Mouse (Mus musculus) kidney, postnatal 4 days (tissue): ENCODE measurements at regions not wholly inside any gene's neighbourhood (a gene's known extent, or its start where the extent isn't known, plus 50 kb on each side); places are given as distances from the start of the nearest gene placed in this dataset.
A peak's percentile ranks its signal among the peaks of the same experiment; 100 is the strongest.

Experiments
- DNase-seq, 2 experiments: peaks; one replicate each; pipeline ENCODE4 v3.0.0; 2021; ENCODE audit warnings: mixed read lengths in 2 of 2

DNA sequence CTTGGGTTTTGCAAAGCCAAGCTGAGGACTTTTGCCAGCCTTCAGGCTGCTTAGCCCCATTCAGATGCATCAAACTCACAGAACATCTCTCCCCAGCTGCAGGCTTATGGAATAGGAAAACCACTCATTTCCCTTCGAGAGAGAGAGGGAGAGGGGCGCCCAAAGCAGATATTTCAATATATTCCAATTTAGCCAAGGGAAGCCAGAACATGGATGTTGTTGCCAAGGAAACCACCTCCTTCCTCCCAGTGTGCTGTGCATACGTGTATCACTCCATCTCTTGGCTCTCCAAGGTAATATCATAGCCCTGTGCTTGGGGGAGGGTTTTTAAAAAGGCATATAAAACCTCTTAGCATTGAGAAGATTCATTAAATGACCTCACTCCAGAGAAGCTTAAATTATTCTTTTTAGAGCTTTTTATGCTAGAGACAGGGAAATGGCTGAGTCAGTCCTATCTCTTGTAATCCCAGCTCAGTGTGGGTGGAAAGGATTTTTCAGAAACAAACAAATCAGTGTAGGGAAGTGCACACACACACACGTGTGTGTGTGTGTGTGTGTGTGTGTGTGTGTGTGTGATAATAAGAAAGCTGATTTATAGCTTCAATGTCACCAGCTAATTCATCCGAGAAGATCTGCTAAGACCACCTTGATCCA is 245.1 kb downstream of the Rps24 start:
- no peak for DNase-seq

DNA sequence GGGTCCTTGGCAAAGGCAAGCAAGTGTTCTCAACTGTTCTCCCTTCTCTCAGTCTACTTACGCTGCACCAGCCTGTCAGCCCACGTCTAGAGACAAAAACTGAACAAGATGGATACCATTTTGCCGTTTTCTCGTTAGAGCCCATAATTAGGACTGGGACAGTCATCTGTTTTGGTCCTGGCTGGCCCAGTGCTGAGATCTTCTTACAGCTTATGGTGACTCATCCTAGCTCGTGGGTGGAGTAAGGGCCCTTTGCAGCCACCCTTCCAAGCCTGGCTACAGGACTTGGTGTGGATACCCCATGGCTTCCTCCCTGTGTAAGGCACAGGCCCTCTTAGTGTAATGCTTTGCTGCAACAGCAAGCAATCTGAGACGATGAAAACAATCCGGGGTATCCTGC is 246.4 kb downstream of the Rps24 start:
- DNase-seq: no peak

DNA sequence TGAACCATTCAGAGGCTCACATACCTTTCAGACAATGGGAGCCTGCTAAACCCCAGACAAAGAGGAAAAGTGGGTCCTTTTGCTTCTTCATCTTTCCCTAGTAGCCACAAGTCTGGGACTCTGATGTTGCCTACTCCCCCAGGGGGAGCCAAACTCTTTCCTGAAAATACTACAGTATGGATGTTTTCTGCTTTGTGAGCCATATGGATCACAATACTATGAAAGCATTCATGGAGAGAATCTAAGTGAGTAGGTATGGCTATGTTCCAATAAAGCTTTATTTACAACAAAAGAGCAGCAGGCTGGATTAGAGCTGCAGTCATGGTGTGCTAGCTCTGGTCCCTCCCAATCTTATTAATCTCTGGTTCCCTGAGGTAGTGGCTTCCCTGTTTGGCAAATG is 251.9 kb downstream of the Rps24 start:
- DNase-seq: peak; percentile 26 to 37

DNA sequence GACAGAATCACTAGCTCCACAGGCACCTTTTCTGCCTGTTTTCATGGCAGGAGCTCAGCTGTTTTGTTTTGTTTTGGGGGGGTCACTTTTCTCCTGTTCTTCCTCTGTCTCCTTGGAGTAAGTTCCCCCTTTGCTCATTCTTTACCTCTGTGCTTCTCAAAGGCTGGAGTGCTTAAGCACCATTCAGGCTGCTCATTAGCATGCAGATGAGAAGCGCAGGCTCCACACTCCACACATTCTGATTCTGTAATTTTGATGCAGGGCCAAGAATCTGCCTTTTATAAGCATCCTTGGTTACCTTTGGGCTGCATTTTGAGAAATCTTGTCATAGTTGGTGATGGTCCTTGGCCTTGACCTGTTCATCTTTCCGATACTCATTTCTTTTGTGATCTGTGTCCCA is 257.5 kb downstream of the Rps24 start:
- no peak for DNase-seq

DNA sequence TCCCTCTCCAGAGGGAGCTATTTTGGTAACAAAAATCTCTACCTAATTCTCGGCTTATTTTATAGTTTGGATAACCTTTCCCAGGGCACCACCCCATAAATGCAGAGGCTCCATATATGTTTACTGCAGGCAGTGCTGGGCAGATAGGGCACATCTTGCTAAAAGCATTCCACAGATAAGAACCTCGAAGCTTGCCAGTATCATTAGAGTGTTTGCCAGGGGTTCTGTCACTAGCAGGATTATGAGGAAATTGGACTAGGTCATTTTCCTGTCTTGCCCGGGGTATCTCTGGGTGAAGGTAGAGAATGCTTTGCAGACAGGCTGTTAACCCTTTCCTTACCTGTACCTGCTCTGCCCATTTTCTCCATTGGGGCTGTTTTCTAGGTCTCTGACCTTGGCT is 258.8 kb downstream of the Rps24 start:
- no peak for DNase-seq

DNA sequence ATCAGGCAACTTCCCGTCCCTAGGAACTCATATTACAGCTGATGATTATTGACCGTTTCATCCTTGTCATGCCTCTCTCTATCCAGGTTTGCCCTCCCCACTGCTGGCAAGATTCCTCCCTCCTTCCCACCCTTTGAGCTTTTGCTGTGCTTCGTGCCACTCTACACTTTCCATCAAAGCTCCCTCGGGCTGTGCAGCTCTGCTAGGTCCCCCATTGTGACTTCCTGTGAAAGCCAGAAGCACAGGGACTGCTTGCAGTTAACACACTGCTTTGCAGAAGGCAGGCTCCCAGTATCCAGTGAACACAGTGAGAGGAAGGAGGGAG is 260.5 kb downstream of the Rps24 start:
- peak in 1 of 2 experiments; percentile 36 for DNase-seq

DNA sequence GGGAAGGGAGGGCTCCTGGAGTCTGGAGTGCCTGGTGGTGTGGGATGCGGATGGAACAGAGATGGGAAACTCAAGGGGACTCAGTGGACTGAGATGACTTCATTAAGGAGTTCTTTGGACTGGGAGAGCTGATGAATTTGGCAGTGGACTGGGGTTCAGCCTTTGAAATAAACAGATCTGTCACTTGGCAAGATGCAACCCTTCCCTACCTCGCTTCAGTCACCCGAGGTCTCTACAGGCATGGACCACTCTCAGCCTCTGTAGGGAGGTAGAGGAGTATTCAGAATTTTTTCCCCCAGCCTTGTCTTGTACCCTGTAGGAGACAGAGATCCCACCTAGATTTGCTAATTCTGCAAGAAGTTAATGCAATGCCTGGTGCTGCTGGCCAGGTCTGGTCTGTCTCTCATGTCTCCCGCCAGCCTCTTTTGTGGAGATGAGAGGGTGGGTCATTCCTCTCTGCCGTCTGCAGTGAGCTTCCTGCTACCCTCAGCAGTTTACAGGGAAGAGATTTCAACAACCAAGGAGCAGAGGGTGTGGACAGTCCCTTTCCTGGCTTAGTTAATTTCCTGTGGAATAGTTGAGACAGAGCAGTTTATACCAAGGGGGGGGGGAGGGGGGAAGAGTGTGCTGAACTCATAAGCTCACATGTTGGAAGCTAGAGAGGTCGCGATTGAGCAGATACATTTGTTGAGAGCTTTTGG is 261.0 kb downstream of the Rps24 start:
- peak; percentile 20 to 51 for DNase-seq

DNA sequence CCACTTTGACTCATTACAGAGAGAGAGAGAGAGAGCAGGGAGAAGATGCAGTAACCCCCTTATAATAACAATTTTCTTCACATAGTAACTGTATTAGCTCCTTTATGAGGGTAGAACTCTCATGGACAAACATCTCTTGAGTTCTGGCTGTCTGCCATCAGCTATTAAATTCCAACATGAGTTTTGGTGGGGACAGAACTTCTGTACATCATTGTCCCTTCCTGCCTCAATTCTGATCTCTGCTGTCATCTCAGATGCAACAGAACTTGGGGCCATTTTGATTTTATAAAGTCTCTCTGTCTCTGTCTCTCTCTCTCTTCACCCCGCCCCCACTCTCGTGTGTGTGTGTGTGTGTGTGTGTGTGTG is 261.6 kb downstream of the Rps24 start:
- DNase-seq: no peak

DNA sequence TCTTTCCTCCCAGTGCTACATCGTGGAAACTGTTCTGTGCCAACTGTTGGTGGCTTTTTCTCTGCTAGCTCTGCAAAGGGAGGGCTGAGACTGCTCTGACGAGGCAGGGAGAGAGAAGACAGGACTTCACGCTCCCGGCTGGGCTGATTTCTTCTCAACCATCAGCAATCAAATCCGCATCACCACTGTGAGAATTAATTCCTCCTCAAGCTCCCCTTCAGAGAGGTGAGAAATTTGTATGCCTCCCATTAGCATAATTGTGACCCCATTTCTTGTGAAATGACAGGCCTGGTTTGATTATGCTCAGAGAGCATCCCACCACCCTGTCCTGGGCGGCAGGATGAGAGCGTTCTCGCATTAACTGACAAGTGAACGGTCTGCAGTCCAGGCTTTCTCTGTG is 262.4 kb downstream of the Rps24 start:
- no peak for DNase-seq

DNA sequence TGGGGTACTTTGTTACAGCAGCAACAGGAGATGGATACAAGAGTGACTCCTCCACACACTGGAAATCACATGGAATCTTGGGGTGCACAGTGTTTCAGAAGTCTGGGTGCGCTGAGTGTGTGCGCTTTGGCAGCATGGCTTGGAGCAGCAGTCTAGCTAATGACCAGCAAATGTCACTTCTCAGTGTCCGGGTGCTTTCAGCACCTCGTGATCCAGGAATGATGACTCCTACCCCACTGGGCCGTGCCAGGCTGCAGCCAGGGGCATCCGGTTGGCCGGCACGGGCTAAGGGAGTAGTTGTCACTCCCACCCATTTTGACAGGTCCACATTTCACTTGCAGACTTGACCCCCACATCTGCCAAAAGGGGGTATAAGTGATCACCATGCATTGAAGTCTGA is 264.3 kb downstream of the Rps24 start:
- DNase-seq: peak; percentile 14 to 22

DNA sequence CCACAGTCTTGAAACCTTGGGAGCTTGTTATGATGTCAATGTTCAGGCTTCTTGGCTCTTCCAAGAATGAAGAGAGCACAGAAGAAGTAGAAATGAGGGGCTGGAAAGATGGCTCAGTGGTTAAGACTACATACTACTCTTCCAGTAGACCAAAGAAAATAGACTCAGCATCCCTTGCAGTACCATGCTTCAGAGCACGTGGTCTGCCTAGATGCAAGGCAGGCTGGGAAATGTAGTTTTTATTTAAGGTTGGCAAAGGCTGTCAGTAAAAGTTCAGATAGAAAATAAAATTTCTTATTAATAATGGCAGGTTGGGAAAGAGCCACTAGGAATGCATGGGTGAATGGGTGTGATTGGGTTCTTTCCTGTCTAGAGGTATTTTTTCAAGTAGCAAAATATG is 267.8 kb downstream of the Rps24 start:
- no peak for DNase-seq

DNA sequence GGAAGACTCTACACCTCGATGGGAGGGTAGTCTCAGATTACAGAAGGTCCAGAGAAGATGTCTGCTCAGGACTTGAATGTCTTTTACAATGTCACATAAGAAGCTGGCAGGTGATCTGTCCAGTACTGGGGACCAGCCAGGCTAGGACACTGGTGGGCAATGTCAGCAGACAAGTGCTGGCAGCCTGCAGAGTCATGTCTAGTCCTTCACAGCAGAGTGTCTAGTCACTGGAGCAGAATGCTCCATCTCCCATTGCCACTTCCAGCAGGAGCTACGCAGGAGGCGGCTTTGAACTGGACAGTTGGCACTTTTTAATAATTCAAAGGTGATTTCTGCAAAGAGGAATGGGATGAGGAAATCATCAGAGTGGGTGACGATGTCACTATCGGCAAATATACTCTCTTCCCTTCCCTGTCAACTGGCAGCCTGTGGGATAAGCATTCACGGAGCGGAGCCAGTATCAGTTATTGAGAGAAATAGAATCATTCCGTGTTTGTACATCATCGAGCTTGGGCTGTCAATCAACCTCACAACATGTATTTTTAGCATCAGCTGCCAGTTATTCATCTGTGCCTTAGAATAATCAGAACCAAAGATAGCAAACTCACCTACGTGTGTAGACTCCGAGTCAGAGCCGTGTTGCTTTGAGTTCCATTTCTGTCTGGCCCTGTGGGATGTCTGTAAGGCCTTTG is 268.6 kb downstream of the Rps24 start:
- no peak for DNase-seq

DNA sequence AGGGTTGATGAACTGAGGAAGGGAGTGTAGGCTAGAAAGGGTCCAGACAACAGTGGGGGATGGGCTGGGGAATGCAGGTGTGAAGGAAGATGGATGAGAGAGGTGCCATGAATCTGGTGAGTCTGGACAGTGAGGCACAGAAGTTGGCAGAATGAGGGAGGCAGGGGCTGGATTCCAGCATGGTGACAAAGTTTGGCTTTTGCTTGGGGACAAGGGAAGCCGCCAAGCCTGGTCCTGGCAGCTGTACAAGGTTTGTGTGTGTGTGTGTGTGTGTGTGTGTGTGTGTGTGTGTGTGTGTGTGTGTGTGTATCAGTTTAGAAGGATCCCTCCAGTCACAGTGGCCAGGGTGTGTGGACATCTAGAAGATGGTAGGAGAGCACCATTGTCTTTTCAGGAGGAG is 270.4 kb downstream of the Rps24 start:
- peak in 1 of 2 experiments; percentile 13 for DNase-seq

DNA sequence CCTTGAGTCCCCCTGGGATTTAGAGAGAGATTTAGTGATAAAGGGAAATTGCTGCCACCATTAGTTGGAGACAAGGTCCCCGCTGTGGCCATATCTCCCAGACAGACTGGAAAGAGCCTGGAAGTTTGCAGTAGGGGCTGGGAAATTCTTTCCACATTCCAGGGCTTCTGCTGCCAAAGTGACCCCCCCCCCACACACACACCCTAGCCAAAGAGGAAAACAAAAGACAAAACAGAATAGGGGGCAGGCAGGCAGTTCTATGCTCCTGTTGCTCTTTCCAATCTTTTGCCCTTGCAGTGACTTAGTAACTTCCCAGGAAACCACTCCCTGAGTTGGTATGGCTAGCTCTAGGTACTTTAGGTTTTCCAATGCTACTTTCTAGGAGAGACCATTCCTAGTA is 270.9 kb downstream of the Rps24 start:
- DNase-seq: no peak

DNA sequence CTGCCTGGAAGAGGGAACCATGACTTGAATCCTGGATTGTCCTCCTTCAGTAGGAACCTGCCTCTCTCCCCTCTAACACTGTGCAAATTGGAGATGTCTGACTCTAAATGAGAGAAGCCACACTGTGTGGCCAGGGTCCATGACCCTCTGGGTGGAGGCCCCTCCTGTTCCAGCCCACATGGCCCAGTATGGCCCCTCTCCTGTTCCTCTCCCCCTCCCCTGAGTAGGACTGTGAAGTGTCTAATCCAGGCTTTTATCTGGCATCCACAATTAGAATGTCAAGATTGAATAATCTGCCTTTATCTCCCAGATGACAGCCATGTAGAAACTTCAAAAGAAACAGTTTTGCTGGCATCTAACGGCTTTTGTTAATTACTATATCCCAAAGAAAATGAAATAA is 274.0 kb downstream of the Rps24 start:
- no peak for DNase-seq

DNA sequence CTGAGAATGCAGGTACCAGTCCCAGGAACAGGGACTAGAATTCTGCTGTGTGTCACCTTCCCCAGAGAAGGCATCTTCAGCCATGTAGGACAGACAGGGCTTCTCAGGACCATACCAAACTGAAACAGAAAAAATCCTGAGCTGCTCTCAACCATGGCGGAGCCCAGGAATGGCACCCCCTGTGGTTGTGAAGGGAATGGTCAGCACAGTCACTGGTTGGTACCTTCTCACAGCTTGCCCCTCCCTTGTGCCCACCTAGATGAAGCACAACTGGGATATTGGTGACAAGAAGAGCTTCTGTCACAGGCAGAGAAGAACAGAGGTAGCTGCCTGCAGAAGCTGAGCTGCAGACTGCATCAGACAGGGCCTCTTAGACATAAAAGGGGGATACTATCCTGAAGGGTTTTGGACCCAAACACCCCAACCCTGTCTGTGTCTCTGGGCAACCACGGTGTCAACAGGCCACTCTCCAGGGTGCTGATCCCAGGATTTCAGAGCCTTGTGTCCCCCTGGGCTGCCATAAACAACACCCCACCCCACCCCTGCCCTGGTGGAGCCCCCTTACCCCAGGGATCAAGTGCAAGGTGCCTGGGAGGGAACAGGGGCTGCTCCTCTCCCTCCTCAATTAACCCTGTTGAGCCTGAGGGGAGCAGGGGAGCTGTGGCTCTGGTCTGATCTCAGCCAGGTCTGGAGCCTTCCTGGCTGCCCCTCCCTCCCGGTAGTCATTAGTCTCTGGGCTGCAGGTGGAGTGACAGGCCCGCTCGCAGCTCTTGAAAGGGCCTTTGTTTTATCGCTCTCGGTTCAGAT is 275.7 kb downstream of the Rps24 start:
- DNase-seq: peak; percentile 55 to 58

DNA sequence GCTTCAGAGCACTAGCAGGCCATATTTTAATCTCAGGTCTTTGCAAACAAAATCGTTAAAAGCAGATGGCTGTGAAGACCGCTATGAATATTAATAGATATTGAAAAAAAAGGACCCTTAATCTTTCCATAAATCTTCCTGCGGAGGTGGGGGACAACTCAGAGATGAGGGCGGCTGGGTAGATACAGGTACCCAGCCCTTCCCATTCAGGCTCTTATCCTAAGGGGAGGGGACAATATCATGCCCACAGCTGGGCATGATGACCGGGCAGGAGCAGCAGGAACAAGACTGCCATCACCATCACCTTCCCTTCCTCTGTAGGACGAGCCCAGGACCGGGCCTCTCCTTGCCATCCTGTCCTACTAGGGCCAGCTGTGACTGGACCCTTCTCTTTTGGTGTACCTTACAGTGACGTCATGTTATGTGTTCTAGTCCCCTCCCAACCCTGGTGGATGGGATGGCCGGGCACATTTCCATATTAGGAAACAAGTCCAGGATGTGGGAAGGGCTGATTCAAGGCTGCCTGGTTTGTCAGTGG is 276.4 kb downstream of the Rps24 start:
- DNase-seq: no peak

DNA sequence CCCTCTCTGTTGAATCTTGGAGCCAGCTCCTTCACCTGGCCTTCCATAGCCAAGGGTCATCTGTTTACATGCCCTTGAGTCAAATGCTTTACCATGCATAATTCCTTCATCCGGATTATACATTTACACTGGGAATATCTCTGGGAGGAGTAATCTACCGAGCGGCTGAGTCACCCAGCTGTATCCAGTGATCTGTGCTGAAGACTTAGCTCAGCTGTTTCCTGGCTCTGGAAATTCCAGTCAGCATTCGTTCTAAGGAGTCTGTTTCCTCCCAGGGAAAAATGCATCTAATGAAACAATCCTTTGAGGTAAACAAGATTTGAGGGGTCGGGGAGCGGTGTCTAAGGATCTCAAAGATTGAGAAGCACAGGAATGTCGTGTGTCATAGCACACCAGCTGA is 276.9 kb downstream of the Rps24 start:
- DNase-seq: no peak

DNA sequence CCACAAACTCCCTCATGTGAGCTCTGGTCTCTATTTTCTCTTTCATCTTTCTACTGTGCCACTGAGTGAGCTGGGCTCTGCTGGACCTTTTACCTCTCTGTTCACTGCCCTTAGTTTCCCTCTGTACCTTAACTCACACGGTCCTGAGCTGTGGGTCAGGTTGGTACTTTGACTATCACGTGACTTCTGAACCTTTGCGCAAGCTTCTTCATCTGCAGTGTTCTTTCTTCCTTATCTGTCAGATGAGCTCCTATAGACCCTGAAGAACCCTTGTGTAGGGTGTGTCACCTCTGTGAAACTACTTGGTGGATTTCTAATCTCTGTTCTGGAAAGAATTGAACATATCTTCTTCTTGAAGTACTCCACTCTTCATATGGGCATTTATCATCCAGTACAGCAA is 279.3 kb downstream of the Rps24 start:
- no peak for DNase-seq

DNA sequence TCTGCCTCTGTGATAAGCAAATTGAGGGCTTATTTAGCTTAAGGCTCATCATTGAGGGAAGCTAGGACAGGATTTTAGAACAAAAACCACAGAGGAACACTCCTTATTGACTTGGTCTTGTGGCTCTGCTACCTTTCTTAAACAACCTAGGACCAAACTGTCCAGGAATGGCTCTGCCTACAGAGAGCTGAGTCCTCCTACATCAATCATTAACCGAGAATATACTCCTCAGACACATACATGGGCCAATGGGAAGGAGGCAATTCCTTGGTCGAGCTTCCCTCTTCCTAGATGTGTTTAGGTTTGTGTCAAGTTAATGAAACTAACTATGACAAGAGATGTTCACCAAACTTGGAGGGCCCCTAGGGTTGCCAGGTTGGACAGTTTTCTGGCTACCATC is 279.8 kb downstream of the Rps24 start:
- no peak for DNase-seq

DNA sequence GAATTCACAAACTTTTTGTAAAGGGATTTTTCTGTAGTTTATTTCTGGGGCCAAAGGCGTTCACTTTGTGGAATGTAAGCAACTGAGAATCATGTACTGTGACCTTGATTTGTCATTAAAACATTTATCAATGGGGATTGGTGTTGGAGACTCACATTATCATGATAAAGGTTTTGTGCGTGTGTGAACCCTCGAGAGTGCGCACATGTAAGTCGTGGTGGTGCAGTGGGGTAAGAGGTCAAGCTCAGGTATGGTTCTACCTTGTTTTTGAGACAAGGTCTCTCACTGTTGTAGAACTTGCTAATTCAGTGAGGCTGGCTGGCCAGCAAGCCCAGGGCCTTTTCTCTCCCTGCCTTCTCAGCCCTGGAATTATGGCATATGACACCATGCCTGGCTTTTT is 280.4 kb downstream of the Rps24 start:
- no peak for DNase-seq

DNA sequence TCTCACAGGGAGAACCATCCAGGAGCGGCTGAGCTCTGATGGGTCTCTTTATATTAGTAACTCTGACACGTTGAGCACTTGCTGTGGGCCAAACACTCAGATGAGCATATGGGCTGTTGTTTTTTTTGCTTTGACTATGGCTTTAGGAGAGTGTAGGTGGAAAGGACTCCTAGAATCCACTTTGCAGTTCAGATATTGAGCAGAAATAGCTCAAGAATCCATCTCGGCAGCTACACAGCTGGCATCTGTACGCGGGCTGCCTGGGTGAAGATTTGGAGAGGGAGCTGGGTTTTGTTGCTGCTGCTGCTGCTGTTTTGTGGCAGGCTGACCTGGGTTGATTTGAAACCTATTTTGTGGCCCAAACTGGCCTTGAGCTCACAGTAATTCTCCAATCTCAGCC is 281.0 kb downstream of the Rps24 start:
- DNase-seq: no peak

DNA sequence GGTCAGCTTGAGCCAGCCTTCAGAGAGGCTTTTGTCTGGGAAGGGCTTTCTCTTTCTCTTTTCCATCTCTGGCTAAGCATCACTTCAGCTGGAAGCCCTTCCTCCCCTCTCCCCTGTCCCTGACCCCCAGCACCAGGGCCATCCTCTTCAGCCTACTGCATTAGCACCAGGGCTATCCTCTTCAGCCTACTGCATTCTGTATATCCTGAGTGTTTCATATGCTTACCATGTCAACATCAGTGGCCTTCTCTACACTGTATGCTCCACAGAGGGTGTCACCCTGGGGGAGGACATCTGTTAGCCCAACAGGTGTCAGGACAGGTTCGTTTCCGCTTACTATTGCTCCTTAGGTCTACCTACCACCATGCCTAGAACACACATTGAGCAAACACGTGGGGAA is 282.5 kb downstream of the Rps24 start:
- DNase-seq: no peak
